Mouse (Mus musculus) heart, embryonic 11.5 days (tissue): Measurements from ENCODE around the gene Slmap. TPM values are rescaled to one million over a fixed set of nuclear protein-coding genes. Genes with fewer than 3 reads are reported as not detected.

Experiments used
- ATAC-seq: fragments of 200-750 bp; cut with Nextera tagmentation; replicated peaks from 2 replicates; pipeline ENCODE4 v1.8.0; 2017; ENCODE audit warnings: moderate library complexity; ENCODE audit not compliant: insufficient number of reproducible peaks, low FRiP score, low TSS enrichment
- H3K27ac ChIP-seq: fragments of 300-500 bp; sonication (generic); 2 replicates; pipeline ENCODE4 v1.5.1; 2014; ENCODE audit warnings: mild to moderate bottlenecking, low read depth, low read length
- H3K27me3 ChIP-seq: fragments of 300-500 bp; sonication (generic); 2 replicates; pipeline ENCODE4 v1.6.1; 2014; ENCODE audit warnings: mild to moderate bottlenecking, low read length, mixed read lengths; ENCODE audit not compliant: control insufficient read depth, insufficient read depth
- H3K36me3 ChIP-seq: fragments of 300-500 bp; sonication (generic); 2 replicates; pipeline ENCODE4 v1.6.1; 2014; ENCODE audit warnings: mild to moderate bottlenecking, low read length, moderate library complexity, mixed read lengths; ENCODE audit not compliant: control insufficient read depth, insufficient read depth
- H3K4me1 ChIP-seq: fragments of 300-500 bp; sonication (generic); 2 replicates; pipeline ENCODE4 v1.6.1; 2014; ENCODE audit warnings: low read length; ENCODE audit not compliant: control insufficient read depth, insufficient read depth
- H3K4me2 ChIP-seq: fragments of 300-500 bp; sonication (generic); 2 replicates; pipeline ENCODE4 v1.6.1; 2014; ENCODE audit warnings: mild to moderate bottlenecking, moderate library complexity
- H3K4me3 ChIP-seq: fragments of 300-500 bp; sonication (generic); 2 replicates; pipeline ENCODE4 v1.5.1; 2014; ENCODE audit warnings: low read depth, low read length
- H3K9ac ChIP-seq: fragments of 300-500 bp; sonication (generic); 2 replicates; pipeline ENCODE4 v1.6.1; 2014; ENCODE audit warnings: mild to moderate bottlenecking, low read depth, low read length, moderate library complexity
- H3K9me3 ChIP-seq: fragments of 300-500 bp; sonication (generic); replicated peaks from 2 replicates; pipeline ENCODE4 v1.6.1; 2016; ENCODE audit warnings: low read length; ENCODE audit not compliant: control insufficient read depth
- WGBS: fragments of 180-500 bp; shearing (Covaris S2); extraction: QIAGEN DNeasy Blood & Tissue Kit; methylation state at CpG from one replicate; pipeline ENCODE4 v1.1.7; 2014; ENCODE audit not compliant: insufficient replicate concordance; 5-methylcytosine and 5-hydroxymethylcytosine counted together
- polyA plus RNA-seq: library from polyadenylated mRNA; unstranded; fragments of >200 nt; fragmentation: Nextera tagmentation; extraction: Ambion mirVana; gene quantifications from 2 replicates; pipeline ENCODE4 v1.2.1, GENCODE M21; 2014

Slmap gene
- polyA plus RNA-seq, 1 experiment from 2014 or later: 76.2 TPM

DNA sequence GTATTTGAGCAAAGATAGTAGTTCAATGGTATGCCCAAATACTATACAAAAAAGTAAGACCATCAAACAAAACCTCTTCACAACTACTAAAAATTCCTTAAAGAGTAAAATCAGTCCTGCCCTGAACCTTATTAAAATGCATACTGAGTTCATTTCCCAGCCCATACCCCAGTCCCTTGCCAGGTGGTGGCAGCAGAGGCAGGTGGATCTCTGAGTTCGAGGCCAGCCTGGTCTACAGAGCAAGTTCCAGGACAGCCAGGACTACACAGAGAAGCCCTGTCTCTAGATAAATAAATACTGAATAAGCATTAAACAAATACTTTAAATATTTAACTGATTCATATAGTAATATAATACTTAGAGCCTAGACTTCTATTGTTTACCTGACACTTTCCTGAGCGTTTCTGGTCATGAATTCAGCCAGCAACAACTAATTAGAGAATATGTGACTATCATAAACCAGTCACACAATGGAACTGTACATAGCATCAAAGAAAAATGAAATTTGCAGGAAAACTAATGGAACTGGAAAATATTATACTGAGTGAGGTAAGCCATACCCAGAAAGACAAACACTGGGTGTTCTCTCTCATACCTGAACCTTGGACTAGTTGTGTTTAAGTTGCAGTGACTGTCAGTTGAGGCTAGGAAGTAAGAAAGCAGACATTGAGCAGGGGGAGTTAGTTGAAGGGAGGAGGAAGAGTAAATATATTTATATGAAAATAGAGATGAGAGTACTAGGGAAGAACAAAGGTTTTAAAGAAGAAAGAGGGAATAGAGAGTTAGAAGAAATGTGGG, 34.4 kb downstream of the Slmap start:
- no peak overlapping the region for H3K4me3 ChIP-seq
- ATAC-seq: no peak
- no peaks in the 10 kb centered on the region for H3K4me1 ChIP-seq
- no peaks in the 10 kb centered on the region for H3K9me3 ChIP-seq
- H3K9ac ChIP-seq: no peak overlapping the region
- no peak overlapping the region for H3K27ac ChIP-seq
- no peaks in the 10 kb centered on the region for H3K36me3 ChIP-seq
- no peak overlapping the region for H3K4me2 ChIP-seq
- no peaks in the 10 kb centered on the region for H3K27me3 ChIP-seq
- WGBS: 87% methylated on average over 2 of the region's 2 CpGs

DNA sequence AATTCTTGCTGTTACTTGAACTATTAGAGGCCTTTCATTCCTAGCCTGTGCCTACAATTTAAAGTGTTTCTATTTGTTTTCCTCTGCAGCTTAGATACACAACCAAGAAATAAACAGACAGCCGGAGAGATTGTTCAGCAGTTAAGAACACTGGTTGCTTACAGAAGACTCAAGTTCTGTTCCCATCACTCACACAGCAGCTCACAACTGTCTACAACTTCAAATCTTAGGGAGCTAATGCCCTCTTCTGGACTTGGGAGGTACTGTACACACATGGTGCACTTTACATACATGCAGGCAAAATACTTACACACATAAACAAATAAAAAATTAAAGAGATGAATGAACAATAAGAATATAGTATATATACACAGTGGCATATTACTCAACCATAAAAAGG, 39.7 kb downstream of the Slmap start:
- no peak for ATAC-seq
- 94% methylated on average over 1 of the region's 1 CpGs for WGBS

DNA sequence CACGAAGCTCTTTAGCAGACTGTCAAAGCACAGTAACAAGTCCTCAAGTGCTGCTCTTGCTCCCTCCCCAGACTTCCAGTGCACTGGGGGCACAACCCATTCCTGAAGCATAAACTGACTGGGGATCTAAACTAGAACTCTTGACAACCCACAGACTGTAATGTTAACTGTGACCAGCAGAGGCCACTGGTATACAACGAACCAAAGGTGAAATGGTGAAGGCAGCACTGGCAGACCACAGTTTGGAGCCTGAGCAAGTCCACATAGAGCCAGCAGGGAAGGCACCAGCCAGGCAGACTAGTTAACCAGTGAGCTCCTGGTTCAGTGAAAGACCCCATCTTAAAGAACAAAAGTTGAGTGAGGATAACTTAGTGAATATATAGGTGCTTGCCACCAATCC, 43.6 kb downstream of the Slmap start:
- no peaks in the 10 kb centered on the region for H3K36me3 ChIP-seq
- 23% methylated on average over 2 of the region's 2 CpGs for WGBS
- peaks cover 3% of the 10 kb centered on the region; the same call in 1 of the 2 replicates for H3K4me1 ChIP-seq
- H3K27me3 ChIP-seq: no peaks in the 10 kb centered on the region
- no peak overlapping the region for H3K4me2 ChIP-seq
- H3K9me3 ChIP-seq: no peaks in the 10 kb centered on the region
- H3K9ac ChIP-seq: no peak overlapping the region
- H3K27ac ChIP-seq: no peak overlapping the region
- H3K4me3 ChIP-seq: no peak overlapping the region
- ATAC-seq: no peak

More for the DNA sequence above, 39.7 kb downstream of the Slmap start:
- Histone ChIP-seq H3K4me1 (no peaks in the 10 kb centered on the region), H3K9ac (no peak overlapping the region), H3K27me3 (no peaks in the 10 kb centered on the region), H3K4me3 (no peak overlapping the region), H3K9me3 (no peaks in the 10 kb centered on the region), H3K27ac (no peak overlapping the region), H3K36me3 (no peaks in the 10 kb centered on the region), H3K4me2 (no peak overlapping the region)

DNA sequence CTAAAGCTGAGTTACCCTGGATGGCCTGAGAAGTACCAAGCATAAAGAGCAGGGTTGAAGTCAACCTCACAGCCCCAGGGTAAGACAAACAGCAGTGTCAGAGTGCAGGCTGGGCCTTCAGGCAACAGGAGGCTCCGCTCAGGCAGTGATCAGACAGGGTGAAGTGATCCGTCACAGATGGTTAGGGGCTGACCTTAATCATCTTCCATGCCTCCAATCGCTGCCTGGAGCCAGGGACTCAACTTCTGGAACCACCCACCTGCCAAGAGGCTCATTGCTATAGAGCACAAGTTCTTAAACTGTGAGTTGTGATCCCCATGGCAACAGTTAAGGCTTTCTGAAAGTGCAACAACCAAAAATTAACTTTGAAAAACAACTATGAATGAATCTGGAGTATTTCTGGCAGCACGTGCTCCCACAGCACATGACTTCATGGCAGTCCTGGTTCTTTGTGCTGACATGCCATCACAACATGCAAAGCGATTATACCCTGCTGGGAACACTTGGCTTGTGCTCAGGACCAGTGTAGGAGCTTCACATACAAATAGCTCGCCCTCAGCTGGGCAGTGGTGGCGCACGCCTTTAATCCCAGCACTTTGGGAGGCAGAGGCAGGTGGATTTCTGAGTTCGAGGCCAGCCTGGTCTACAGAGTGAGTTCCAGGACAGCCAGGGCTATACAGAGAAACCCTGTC, 46.3 kb downstream of the Slmap start:
- Histone ChIP-seq H3K4me2 (no peak overlapping the region), H3K27ac (no peak overlapping the region), H3K4me1 (peaks cover 3% of the 10 kb centered on the region; the same call in 1 of the 2 replicates), H3K36me3 (no peaks in the 10 kb centered on the region), H3K4me3 (no peak overlapping the region), H3K27me3 (no peaks in the 10 kb centered on the region), H3K9ac (no peak overlapping the region), H3K9me3 (no peaks in the 10 kb centered on the region)
- no peak for ATAC-seq
- WGBS: 74% methylated on average over 9 of the region's 9 CpGs

DNA sequence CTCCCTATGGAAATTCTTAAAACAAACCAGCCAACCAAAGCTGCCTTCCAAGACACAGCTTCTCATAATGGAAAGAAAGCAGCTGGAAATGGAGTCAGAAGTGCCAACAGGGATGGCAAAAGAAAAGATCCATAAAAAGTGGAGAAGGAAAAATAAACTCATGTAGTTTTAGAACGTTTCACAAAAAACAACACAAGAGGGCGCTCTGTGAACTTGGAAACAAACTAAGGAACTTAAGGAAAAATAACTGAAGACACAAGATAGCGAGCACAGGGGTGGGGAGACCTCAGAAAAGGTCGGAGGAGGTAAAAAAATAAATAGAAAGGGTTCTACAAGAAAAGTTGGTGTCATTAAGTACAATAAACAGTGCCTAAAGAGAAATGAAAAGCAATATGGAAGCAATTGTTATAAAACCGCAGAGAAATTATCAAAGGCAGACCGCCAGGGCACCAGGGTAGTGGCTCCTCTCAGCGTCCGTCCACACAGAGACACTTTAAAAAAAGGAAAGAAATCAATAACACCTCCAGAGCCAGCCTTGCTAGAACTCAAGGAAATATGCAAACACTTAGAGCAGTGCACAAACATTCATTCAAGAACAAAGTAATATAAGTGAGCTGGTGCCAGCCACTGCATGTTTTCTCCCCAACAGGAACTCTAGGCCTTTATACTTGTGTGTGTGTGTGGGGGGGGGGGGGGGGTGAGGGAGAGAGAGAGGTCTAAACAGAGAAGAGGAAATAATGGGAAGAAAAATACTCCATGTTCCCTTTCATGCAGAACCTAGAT, 48.1 kb downstream of the Slmap start:
- Histone ChIP-seq H3K9me3 (no peaks in the 10 kb centered on the region), H3K27ac (no peak overlapping the region), H3K9ac (no peak overlapping the region), H3K27me3 (no peaks in the 10 kb centered on the region), H3K4me2 (no peak overlapping the region), H3K4me3 (no peak overlapping the region), H3K36me3 (no peaks in the 10 kb centered on the region), H3K4me1 (peaks cover 3% of the 10 kb centered on the region; the same call in 1 of the 2 replicates)
- no peak for ATAC-seq
- WGBS: 48% methylated on average over 8 of the region's 8 CpGs

DNA sequence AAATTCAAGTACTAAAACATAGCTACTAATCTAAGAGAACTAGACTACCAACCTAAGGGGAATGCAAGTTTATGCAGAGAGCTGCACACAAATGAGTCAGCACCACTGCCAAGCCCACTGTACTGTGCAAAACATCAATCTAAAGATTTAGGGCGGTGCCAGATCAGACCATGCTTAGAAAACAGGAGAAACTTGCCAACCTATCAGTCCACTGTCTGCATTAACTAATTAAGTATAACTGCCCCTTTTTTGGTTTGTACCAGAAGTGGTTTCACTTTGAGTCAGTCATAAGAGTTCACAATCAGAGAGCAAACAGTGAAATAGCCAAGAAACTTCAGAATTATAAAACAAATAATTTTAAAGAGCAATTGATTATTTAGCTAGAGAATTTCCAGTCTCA, 53.3 kb downstream of the Slmap start:
- no peak for ATAC-seq

DNA sequence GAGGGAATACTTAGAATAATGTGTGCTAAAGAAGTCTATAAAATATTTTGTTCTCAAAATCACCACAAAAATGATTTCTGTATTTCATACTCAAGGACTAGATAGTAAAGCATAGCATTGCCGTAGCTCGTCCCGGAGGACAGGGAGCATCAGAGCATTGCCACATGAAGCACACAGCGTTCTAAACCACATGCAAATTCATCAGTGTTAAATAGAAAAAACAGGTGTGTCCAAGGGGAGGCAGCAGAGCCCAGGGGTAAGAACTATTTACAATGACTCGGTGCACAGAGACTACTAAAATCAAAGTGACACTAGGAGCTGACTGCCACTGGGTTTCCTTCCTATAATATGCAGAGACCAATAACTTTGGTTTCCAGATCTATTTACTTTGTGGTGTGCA, 57.0 kb downstream of the Slmap start:
- no peak overlapping the region for H3K27ac ChIP-seq
- 95% methylated on average over 5 of the region's 5 CpGs for WGBS
- ATAC-seq: no peak
- no peak overlapping the region for H3K4me2 ChIP-seq
- no peak overlapping the region for H3K9ac ChIP-seq
- no peaks in the 10 kb centered on the region for H3K36me3 ChIP-seq
- H3K4me3 ChIP-seq: no peak overlapping the region
- no peaks in the 10 kb centered on the region for H3K9me3 ChIP-seq
- H3K4me1 ChIP-seq: no peaks in the 10 kb centered on the region
- H3K27me3 ChIP-seq: no peaks in the 10 kb centered on the region

More for the DNA sequence above, 53.3 kb downstream of the Slmap start:
- no peak overlapping the region for H3K4me2 ChIP-seq
- H3K9me3 ChIP-seq: no peaks in the 10 kb centered on the region
- no peaks in the 10 kb centered on the region for H3K27me3 ChIP-seq
- H3K4me1 ChIP-seq: no peaks in the 10 kb centered on the region
- H3K27ac ChIP-seq: no peak overlapping the region
- H3K36me3 ChIP-seq: no peaks in the 10 kb centered on the region
- H3K9ac ChIP-seq: no peak overlapping the region
- 91% methylated on average over 1 of the region's 1 CpGs for WGBS
- no peak overlapping the region for H3K4me3 ChIP-seq

DNA sequence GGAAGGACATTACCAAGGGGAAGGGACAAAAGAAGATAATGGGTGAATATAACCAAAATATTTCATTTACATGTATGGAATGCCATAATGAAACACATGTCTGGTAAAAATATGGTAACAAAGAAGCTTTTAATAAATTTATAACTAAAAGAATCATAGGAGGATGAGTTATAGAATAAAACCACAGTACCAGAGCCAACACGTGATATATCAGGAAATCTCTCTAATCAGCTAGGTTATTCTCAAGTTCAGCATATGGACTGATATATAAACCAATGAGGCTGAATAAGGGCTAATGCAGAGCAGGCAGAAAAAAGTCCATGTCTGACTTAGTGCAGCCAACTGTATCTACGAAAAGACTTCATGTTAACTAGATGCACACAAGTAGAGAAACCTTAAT, 58.3 kb downstream of the Slmap start:
- no peaks in the 10 kb centered on the region for H3K36me3 ChIP-seq
- no peak overlapping the region for H3K4me3 ChIP-seq
- no peak overlapping the region for H3K9ac ChIP-seq
- H3K27ac ChIP-seq: no peak overlapping the region
- WGBS: 87% methylated on average over 2 of the region's 2 CpGs
- H3K27me3 ChIP-seq: no peaks in the 10 kb centered on the region
- no peaks in the 10 kb centered on the region for H3K4me1 ChIP-seq
- ATAC-seq: no peak
- H3K4me2 ChIP-seq: no peak overlapping the region
- H3K9me3 ChIP-seq: no peaks in the 10 kb centered on the region
